Mouse (Mus musculus): Measurements from ENCODE around the gene S100a6. TPM values are rescaled to one million over a fixed set of nuclear protein-coding genes. Genes with fewer than 3 reads are reported as not detected.
A peak's percentile ranks its signal among the peaks of the same experiment; 100 is the strongest.

The S100a6 gene
- total RNA-seq (2021), result 10 to 100 TPM; 30.9 to 35.7 TPM
- long read RNA-seq, transcript S100a6-201 (3 exons, 731 nt), result major isoform, 14 of 14 reads
- long read RNA-seq, partial matches to known transcripts, result 0 of 14 reads
- long read RNA-seq, other reads (novel, unspliced or antisense), result 0 of 14 reads

DNA sequence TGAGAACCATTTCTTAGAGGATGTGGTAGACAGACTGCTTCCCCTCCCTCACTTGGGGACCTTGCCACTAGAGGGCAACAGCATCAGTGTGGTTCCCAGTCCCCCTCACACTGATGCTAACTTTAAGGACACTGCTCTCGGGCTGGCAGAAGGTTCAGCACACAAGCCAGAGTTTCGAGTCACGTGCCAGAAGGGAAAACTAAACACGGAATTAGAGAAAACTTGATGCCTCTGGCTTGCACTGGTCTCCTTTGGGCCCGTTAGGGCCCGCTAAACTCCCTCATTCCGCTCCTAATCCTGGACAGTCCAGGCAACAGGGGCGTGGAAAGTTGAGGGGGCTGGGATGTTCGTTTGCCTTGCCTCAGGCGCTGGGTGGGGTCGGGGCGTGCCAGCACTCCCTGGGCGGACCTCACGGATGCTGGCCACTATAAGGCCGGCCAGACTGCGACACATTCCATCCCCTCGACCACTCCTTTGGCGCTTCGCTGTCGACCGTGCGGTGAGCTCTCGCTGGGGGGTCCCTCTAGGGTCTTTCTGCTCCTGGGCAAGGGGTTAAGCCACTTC, at the start of gene S100a6:
Gene S100a6, plus strand, starts transcription at position 155 of the 564 bp plus-strand sequence.
- peak; percentile 62 to 66 for DNase-seq (ENCODE audit: low spot score in 2 of 2)

- peak in 1 of 2 experiments; percentile 31 for DNase-seq (ENCODE audit: low spot score in 2 of 2)
Measured at GRCm38 (mm10) chr3:90574691-90575090, 38.0 kb upstream of the S100a6 start.

DNA sequence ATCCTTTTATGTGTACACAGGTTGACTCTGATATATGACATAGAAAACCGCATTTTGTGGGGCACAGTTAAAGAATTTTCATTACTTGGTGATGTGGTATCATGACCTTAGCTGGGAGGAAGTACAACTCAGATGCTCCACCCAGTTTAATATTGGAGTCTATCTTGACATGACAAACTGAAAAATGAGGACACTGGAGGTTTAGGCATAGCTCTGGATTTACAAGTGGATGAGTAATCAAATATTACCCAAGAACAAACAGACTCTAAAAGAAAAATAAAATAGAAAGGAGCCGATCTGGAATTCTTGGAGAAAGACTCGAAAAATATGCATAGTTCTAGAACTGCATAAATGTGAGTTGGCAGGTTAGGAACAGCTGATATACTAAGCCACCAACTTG, 37.4 kb upstream of the S100a6 start:
- DNase-seq (ENCODE audit: low spot score in 2 of 2), result no peak

DNA sequence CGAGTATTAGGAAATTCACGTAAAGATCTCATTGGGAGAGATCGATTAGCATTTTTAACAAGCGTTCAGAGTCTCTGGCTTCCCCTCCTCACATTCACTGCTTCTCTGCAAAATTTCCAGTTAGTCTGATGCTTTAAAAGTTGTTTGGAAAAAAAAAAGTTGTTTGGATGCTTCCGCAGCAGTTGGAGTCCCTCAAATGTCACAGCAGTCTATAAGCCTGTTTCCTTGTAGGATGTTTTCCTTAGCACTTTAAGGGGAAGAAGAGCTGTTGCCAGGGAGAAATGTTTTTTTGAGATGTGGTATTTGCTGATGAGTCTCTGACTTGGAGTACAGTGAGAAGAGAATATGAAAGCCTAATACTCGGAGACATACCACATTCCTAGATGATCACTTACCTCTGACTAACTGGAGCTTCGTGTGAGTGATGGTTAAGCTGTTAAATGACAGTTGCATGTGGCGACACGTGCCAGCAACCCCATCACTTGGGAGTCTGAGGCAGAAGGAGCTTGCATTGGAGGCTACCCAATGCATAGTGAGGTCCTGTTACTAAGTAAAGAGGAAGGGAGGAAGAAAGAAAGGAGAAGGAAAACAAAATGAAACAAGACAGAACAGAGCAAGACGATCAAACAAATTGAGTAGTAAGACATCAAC, 36.2 kb upstream of the S100a6 start:
- DNase-seq (ENCODE audit: low spot score in 2 of 2), result no peak

DNA sequence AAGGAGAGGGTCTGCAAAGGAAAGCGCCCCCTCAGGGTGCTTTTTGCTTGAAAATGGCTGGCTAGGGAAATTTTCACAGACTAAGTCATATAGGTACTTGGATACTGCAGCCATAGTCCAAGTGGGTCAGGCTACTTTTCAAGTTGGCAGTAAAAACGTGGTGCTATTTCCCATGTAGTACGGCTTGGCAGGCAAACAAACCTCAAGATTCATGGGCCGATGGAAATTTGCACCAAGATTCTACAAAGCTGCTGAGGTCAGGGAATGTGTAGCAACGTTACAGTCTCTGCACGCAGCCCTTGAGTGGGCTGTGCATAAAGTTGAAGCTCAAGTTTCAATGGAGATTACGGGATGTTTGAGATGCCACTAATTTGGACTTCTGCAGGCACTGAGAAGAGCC, 33.2 kb upstream of the S100a6 start:
- DNase-seq (ENCODE audit: low spot score in 2 of 2), result no peak

DNA sequence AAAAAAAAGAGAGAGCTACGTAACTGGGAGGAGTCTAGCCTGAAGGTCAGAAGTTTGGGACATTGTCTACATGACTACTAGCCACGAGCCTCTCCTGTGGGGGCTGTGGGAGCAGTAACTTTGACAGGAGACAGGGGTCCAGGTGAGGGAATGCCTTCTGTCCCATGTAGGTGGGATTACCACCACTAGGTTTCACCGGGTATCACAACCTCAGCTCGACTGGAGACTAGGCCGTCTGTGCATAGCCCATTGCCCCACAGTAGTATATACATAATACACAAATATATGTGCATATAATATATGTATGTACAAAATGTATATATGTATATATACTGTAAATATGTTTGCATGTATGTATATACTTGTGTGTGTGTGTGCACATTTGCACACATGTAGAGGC, 31.5 kb upstream of the S100a6 start:
- no peak for DNase-seq (ENCODE audit: low spot score in 2 of 2)

DNA sequence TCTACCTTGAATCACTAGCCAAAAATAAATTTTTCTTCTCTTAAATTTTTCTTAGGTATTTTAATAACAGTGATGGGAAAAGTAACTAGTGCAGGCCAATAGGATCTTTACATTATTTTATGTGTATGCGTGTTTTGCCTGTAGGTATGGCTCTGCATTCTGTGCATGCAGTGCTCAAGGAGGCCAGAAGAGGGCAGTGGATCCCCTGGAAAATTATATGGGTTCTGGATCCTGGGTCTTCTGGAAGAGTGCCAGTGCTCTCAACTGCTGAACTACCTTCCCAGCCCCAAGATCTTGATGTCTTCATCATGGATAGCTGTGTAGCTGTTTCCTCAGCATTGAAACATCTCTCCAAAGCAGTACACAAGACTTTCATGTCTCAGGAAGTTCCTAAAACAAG, 30.5 kb upstream of the S100a6 start:
- no peak for DNase-seq (ENCODE audit: low spot score in 2 of 2)

DNA sequence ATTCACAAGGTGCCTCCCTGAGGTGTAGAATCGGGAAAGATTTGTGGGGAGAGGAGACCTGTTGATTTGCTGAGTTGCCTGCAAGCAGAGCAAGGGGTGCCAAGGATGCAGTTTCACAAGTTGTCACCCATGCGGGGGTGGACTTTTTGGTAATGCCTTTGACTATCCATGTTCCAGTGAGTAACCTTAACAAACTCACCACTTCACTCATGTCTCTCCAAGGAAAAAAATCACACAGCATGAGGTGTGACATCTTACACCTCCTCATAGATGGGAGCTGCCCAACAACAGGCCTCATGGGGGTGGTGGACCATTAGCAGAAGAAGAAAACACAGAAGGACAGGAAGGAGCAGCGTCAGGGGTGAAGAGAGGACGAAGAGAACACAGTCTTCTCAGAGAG, 30.1 kb upstream of the S100a6 start:
- DNase-seq (ENCODE audit: low spot score in 2 of 2), result no peak

- peak in 1 of 2 experiments; percentile 22 for DNase-seq (ENCODE audit: low spot score in 2 of 2)
Measured at GRCm38 (mm10) chr3:90583893-90584292, 28.8 kb upstream of the S100a6 start.

DNA sequence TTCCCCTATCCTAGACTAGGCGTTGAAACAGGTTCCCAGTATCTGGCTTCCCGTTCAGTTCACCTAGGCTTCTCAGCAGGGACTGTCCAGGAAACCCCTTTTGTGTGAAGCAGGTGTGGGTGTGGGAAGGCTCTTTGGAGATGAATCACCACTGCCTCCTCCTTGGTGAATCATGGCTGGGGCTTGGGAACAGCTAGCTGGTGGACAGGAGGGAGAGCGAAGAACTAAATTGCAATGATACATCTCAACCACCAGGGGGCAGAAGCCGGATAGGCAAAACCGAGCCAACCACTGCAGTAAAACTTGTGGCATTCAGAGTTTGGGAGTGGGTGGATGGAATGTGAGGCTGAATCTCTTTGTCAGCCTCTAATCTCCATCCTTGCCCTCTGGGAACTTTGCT, 27.1 kb upstream of the S100a6 start:
- peak; percentile 69 to 73 for DNase-seq (ENCODE audit: low spot score in 2 of 2)

DNA sequence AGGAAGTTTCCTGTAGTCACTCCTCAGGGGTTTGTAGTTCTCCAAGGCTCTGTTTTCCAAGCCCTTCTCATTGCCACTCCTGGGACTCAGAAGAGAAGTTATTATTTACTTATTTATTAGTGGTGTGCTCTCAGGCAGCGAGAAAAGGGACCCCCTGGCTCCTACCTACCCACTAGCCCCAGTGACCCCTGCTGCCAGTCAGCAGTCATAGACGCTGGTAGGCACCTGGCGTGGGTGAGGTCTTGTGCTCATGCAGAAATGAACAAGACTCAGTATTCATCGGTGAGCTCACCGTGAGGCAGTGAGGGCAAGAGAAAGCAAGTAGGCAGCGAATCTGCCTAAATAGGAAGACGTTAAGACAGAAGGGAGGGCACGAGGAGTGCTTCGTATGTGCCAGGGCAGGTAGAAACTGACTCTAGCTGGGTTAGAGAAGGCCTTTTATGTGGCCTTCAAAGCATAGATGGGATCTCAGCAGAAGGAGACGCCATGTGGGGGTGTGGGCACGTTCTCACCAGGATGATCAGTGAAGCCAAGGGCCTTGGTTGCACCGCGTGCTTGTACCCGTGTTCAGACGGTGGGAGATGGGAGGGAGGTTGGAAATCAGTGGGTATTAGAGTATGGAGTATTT, 26.6 kb upstream of the S100a6 start:
- DNase-seq (ENCODE audit: low spot score in 2 of 2), result no peak

DNA sequence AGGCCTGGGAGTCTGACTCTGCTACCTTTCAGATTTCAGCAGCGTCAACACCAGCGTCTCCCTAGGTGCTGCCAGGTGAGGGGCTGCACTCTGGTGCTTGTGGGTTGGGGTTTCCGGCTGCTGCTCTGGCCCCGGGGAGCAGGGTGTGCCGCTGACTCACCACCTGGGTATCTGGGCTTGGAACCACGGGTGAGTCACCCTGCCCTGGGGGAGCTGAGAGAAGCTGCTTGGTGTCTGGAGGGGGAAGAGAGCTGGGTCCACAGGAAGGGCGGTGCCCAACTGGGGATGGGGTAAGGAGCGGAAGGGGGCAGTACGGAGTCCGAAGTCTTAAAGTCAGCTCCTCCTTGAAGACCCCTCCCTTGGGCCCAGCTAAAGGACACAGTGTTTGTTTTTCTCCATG, 25.8 kb upstream of the S100a6 start:
- no peak for DNase-seq (ENCODE audit: low spot score in 2 of 2)

DNA sequence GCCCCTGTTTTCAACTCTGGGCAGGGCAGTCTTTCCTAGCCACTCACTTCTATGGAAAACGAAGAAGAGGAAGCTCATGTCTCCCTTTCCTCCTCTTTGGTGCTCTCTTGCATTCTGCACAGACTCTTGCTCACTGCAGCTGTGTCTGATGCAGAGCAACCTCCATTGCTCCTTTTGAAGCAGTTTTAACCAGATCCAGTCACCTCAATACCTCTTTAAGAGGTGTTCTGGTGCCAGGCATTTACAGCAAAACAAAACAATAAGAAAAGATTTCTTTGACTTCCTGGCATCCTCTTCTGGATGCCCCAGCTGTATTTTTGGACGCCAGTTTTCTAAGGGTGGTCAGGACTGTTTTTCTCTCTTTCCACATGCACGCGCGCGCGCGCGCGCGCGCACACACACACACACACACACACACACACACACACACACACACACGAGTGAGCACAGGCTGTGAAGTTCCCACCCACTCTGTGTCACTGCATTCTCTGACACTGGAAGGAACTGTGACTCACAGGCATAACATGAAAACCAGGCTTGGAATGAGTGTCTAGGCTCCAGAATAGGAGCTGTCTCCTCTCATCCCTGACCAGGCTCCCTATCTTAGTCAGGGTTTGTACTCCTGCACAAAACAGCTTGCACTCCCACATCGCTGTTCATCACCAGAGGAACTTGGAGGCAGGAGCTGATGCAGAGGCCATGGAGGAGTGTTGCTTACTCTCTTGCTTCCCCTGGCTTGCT, 25.2 kb upstream of the S100a6 start:
- DNase-seq (ENCODE audit: low spot score in 2 of 2), result no peak

- DNase-seq (ENCODE audit: low spot score in 2 of 2), result no peak
Measured at GRCm38 (mm10) chr3:90589390-90589789, 23.3 kb upstream of the S100a6 start.

- no peak for DNase-seq (ENCODE audit: low spot score in 2 of 2)
Measured at GRCm38 (mm10) chr3:90589947-90590346, 22.7 kb upstream of the S100a6 start, which contains the start of gene S100a2. Gene S100a2 (plus strand): TSS chr3:90590247.

DNA sequence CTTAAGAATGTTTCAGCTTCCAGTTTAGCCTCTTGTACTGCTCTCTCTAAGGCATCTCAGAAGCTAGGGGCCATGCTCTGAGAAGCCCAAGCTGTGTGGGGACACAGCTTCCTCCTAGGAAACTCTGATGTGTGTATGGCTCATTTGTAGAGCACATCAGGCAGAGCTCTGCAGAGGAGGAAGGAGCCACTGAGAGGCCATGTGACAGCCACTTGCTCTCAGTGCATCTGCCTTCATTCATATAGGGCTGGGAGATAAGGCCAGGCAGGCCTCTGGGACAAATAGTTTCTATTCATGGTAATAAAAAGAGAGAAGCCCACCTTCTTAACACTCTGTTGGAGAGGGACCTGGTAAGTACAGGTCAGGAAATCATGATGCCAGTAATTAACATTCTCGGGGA, 18.2 kb upstream of the S100a6 start:
- no peak for DNase-seq (ENCODE audit: low spot score in 2 of 2)

- no peak for DNase-seq (ENCODE audit: low spot score in 2 of 2)
Measured at GRCm38 (mm10) chr3:90595556-90595955, 17.1 kb upstream of the S100a6 start.

- DNase-seq (ENCODE audit: low spot score in 2 of 2), result no peak
Measured at GRCm38 (mm10) chr3:90596810-90597209, 15.9 kb upstream of the S100a6 start.

- DNase-seq (ENCODE audit: low spot score in 2 of 2), result no peak
Measured at GRCm38 (mm10) chr3:90597736-90598135, 14.9 kb upstream of the S100a6 start.

DNA sequence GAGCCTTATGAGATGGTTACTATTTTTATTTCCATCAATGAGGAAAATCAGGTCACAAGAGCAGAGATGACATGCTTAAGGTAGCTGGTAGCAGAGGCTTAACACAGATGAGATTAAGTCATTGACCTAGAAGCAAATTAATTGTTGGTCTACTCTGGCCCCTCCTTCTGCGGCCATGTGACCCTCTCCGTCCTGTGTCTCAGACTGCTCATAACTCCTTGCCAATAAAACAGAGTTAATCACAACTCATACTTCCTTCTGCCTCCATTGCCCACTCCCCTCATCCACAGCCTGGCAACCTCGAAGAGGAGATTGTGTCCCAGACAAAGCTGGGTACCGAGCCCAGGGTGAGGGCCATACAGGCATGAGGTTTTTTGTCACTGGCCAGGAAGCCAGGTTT, 14.5 kb upstream of the S100a6 start:
- no peak for DNase-seq (ENCODE audit: low spot score in 2 of 2)

GRCm38 (mm10) chr3:90599401-90599800, 13.3 kb upstream of the S100a6 start:
- no peak for DNase-seq (ENCODE audit: low spot score in 2 of 2)

DNA sequence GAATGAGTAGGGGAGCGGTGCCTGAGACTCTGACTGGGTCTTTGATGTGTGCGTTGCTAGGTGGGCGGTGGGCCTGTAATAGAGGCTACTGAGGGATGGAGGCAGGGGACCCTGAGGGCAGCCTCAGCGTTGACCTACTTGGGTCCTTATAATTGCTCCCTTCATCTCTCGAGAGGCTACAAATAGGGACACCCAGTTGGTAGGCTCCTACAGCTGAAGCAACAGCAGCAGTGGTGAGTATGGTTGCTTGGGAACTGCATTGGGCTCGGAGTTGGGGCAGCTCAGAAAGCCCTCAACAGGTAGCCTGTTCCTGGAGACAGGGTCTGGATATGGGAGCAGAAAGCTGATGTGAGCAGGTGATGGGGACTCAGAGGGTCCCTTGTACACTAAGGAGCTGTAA, 12.6 kb upstream of the S100a6 start:
- DNase-seq (ENCODE audit: low spot score in 2 of 2), result no peak
